Mouse (Mus musculus): ENCODE measurements around the gene Slc22a2. TPM values are rescaled to one million over a fixed set of nuclear protein-coding genes. Genes with fewer than 3 reads are reported as not detected.
"Not testable (repeated sequence)": the region's sequence is repeated elsewhere in the genome, so short reads cannot be mapped to it uniquely, and the experiment has no call there.

The Slc22a2 gene
- polyA plus RNA-seq, 1 experiment from 2014 or later, result not detected

DNA sequence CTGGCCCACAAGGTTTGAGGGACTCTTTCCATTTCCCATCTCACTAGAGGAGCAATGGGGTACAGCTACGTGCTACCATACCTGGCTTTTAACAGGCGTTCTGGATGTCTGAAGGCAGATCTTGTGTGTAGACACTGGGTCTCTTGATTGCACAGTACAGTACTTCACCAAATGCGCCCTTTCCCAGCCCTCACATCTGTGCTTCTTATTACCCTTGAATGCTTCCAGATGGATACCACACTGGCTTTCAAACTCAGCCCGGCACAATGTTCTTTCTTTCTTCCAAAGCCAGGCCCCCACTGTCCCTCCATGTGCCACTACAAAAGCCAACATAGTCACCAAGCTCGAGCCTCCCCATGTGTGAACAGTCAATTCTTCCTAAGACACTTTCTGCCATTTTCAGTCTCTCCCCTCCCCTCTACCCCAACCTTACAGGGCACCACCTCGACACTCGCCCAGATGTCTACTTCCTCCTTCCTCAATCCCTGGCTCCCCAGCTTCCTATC, 88.4 kb downstream of the Slc22a2 start:
- Histone ChIP-seq H3K4me1 (peaks cover 18% of the 10 kb centered on the region), H3K36me3 (no peaks in the 10 kb centered on the region), H3K9me3 (replicated peaks) (no peaks in the 10 kb centered on the region), H3K27ac (replicated peaks) (no peak overlapping the region), H3K4me3 (no peak overlapping the region), H3K27me3 (ENCODE audit: low read depth, poor library complexity, severe bottlenecking) (no peaks in the 10 kb centered on the region)
- no peak for DNase-seq (ENCODE audit: low spot score)
- 84% methylated on average over 7 of the region's 7 CpGs for WGBS

DNA sequence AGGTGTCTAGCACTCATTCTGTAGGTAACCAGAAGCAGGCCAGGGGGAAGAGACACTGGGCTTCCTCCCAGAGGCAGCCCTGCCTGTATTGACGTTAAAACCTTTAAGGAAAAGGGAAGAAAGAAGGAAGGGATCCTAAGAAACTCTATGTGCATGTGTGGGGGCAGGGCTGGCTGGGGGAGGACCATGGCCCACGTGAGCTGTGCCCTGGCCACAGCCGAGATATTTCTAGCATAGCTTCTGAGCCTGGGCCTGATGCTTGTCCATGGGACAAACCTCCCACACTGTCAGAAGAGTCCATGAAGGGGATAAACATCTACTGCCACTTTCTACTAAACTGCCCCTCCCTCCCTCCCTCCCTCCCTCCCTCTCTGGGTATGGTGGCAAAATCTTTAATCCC, 89.9 kb downstream of the Slc22a2 start:
- H3K27ac ChIP-seq (replicated peaks), result no peak overlapping the region
- no peak overlapping the region for H3K4me3 ChIP-seq
- no peaks in the 10 kb centered on the region for H3K36me3 ChIP-seq
- no peaks in the 10 kb centered on the region for H3K27me3 ChIP-seq (ENCODE audit: low read depth, poor library complexity, severe bottlenecking)
- WGBS, result 73% methylated on average over 3 of the region's 3 CpGs
- peaks cover 10% of the 10 kb centered on the region for H3K4me1 ChIP-seq
- DNase-seq (ENCODE audit: low spot score), result no peak
- H3K9me3 ChIP-seq (replicated peaks), result no peaks in the 10 kb centered on the region

DNA sequence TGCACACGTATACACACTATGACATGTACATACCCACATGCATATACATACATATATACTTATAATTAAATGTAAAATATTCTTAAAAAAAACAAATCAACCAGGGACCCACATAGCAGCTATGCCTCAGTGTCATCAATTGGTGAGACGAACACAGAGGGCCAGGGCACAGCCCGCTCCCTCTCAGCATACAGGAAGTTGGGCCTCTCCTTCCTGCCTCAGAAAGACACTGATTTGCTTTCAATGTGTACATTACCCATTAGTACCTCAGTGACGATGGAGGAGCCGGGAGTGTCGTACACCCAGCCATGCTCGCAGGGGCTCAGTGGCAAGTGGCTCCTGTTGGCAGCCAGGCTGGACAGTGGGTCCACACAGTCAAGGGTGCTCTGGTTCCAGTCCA, 91.0 kb downstream of the Slc22a2 start:
- H3K27ac ChIP-seq (replicated peaks); H3K4me1 ChIP-seq; H3K4me3 ChIP-seq; H3K36me3 ChIP-seq; H3K27me3 ChIP-seq (ENCODE audit: low read depth, poor library complexity, severe bottlenecking); DNase-seq (ENCODE audit: low spot score); H3K9me3 ChIP-seq (replicated peaks): not testable (repeated sequence)
- 90% methylated on average over 7 of the region's 7 CpGs for WGBS

DNA sequence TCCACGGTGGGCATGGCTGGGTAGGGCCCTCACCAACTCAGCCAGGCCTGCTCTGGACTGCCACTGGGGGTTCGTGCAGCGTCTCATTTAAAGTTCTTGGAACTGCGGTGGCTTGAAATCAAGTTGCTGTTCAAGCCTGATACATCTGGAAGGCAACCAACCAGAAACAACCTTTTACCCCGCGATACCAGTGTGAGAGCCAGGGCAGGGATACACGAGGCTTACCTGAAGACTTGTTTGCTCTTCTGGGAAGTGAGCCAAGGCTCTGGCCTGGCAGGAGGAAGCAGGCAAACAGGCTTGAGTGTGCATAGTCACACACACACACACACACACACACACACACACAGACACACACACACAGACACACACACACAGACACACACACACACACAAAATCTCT, 91.7 kb downstream of the Slc22a2 start, which contains the start of gene Slc22a1:
TSS of gene Slc22a1 (minus strand) at position 184 of the 400 bp plus-strand sequence.
- DNase-seq (ENCODE audit: low spot score), result no peak
- WGBS, result 87% methylated on average over 7 of the region's 7 CpGs
- Histone ChIP-seq H3K9me3 (replicated peaks) (peaks cover 6% of the 10 kb centered on the region; the same call in 1 of the 2 replicates), H3K4me3 (no peak within 1 kb of the TSS), H3K27me3 (ENCODE audit: low read depth, poor library complexity, severe bottlenecking) (no peaks in the 10 kb centered on the region), H3K27ac (replicated peaks) (no peak within 1 kb of the TSS), H3K36me3 (no peaks in the 10 kb centered on the region), H3K4me1 (no peaks in the 10 kb centered on the region)

- DNase-seq (ENCODE audit: low spot score), result no peak
- Histone ChIP-seq H3K9me3 (replicated peaks) (peaks cover 6% of the 10 kb centered on the region; the same call in 1 of the 2 replicates), H3K27me3 (ENCODE audit: low read depth, poor library complexity, severe bottlenecking) (no peaks in the 10 kb centered on the region), H3K27ac (replicated peaks) (no peak overlapping the region), H3K4me3 (no peak overlapping the region), H3K36me3 (peaks cover 6% of the 10 kb centered on the region; the same call in 1 of the 2 replicates), H3K4me1 (no peaks in the 10 kb centered on the region)
Measured at GRCm38 (mm10) chr17:12677139-12677538, 93.2 kb downstream of the Slc22a2 start.

Other genes with a start within 250 kb of the Slc22a2 start
- not detected in 2 replicates for gene Plg, start 205.5 kb upstream of the Slc22a2 start, polyA plus RNA-seq (2016; fragmentation: Nextera tagmentation; extraction: Ambion mirVana)
- 0.06 TPM in 1 of 2 replicates, not detected in the other for gene Slc22a3, start 76.4 kb upstream of the Slc22a2 start, polyA plus RNA-seq (2016; fragmentation: Nextera tagmentation; extraction: Ambion mirVana)
- gene Slc22a1, start 91.7 kb downstream of the Slc22a2 start, polyA plus RNA-seq (2016; fragmentation: Nextera tagmentation; extraction: Ambion mirVana), result not detected in 2 replicates
- gene Igf2r, start 185.5 kb downstream of the Slc22a2 start, polyA plus RNA-seq (2016; fragmentation: Nextera tagmentation; extraction: Ambion mirVana), result 16.3 and 18.0 TPM in 2 replicates